Mouse (Mus musculus): ENCODE measurements around the gene Mettl7a2.

The Mettl7a2 gene

GRCm38 (mm10) chr15:100400592-100401250 lies 47.7 kb downstream of the Mettl7a2 start:
- DNase-seq, result no peak

- DNase-seq, result no peak
Measured at GRCm38 (mm10) chr15:100401811-100402210, 48.8 kb downstream of the Mettl7a2 start.

- no peak for DNase-seq
Measured at GRCm38 (mm10) chr15:100402347-100402746, 49.3 kb downstream of the Mettl7a2 start.

- no peak for DNase-seq
Measured at GRCm38 (mm10) chr15:100402798-100403197, 49.8 kb downstream of the Mettl7a2 start.

- no peak for DNase-seq
Measured at GRCm38 (mm10) chr15:100403318-100404000, 50.5 kb downstream of the Mettl7a2 start.

- DNase-seq, result no peak
Measured at GRCm38 (mm10) chr15:100406088-100406487, 53.1 kb downstream of the Mettl7a2 start.

GRCm38 (mm10) chr15:100410918-100411672 lies 58.1 kb downstream of the Mettl7a2 start:
- no peak for DNase-seq

Measured in layer of hippocampus, adult 9-11 months (tissue).